Mouse (Mus musculus) heart, postnatal 0 days (tissue): ENCODE data around the gene Tpbg.

ENCODE experiments used
- CTCF ChIP-seq: IDR thresholded peaks from 2 replicates; pipeline ENCODE4 v1.5.1; 2016; ENCODE audit warnings: antibody characterized with exemption, control low read depth, low read depth
- EP300 ChIP-seq: IDR thresholded peaks from 2 replicates; pipeline ENCODE4 v1.6.1; 2016; ENCODE audit warnings: antibody characterized with exemption, low read depth

- TF ChIP-seq CTCF: no peak
- TF ChIP-seq EP300: no peak
Observed at GRCm38 (mm10) chr9:85820829-85821228, 21.4 kb upstream of the Tpbg start.
